Mouse (Mus musculus) erythroblast, embryonic 14.5 days (primary cell): ENCODE data around the gene Gp6.

Experiments
- GATA1 ChIP-seq: IDR thresholded peaks from 2 replicates; pipeline ENCODE4 v1.6.1; 2012; ENCODE audit warnings: low read length, inconsistent platforms, mixed read lengths
- TAL1 ChIP-seq: IDR thresholded peaks from 3 replicates; pipeline ENCODE4 v1.6.1; 2012; ENCODE audit warnings: low read length, inconsistent platforms, mixed read lengths

- TF ChIP-seq TAL1 = no peak
- no peak for TF ChIP-seq GATA1
Observed at GRCm38 (mm10) chr7:4430246-4430844, 32.8 kb upstream of the Gp6 start.
